Mouse (Mus musculus): ENCODE data around the gene Ccdc85a. TPM values are rescaled to one million over a fixed set of nuclear protein-coding genes. Genes with fewer than 3 reads are reported as not detected.

Ccdc85a gene
- polyA plus RNA-seq, 1 experiment from 2014 or later: 7.3 TPM

- no peak overlapping the region for H3K4me3 ChIP-seq (ENCODE audit: low read length)
- H3K36me3 ChIP-seq (ENCODE audit: control insufficient read depth, insufficient read depth, low read length): no peaks in the 10 kb centered on the region
- H3K27me3 ChIP-seq (ENCODE audit: control insufficient read depth, insufficient read depth, low read depth, low read length): no peaks in the 10 kb centered on the region
- H3K4me1 ChIP-seq (replicated peaks; ENCODE audit: control insufficient read depth, insufficient read depth, low read length): no peaks in the 10 kb centered on the region
- no peak overlapping the region for H3K4me2 ChIP-seq (ENCODE audit: low read depth, low read length)
- H3K9me3 ChIP-seq (ENCODE audit: control insufficient read depth, low read length): no peaks in the 10 kb centered on the region
- no peak overlapping the region for H3K9ac ChIP-seq (ENCODE audit: low read length)
- no peak for ATAC-seq (ENCODE audit: low read depth)
- WGBS: 75% methylated on average over 2 of the region's 2 CpGs
- no peak overlapping the region for H3K27ac ChIP-seq (ENCODE audit: low read length)
Observed at GRCm38 (mm10) chr11:28543429-28543828, 40.7 kb downstream of the Ccdc85a start.

DNA sequence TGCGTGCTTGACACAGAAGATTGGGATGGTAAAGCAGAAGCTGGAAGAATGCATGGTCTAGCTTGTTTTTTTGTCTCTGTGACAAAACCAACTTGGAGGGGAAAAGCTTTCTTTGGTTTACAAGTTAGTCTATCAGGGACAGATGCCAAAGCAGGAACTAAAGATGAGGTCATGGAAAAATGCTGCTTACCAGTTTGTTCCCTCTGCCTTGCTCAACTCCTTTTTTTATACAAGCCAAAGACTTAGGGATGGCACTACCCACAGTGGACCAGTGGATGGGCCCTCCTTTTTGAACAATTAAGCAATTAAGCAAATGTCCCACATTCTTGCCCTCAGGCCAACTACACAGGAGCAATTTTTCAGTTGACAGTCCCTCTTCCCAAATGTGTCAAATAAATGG lies 42.8 kb downstream of the Ccdc85a start:
- no peak overlapping the region for H3K9ac ChIP-seq (ENCODE audit: low read length)
- H3K27ac ChIP-seq (ENCODE audit: low read length): no peak overlapping the region
- H3K27me3 ChIP-seq (ENCODE audit: control insufficient read depth, insufficient read depth, low read depth, low read length): no peaks in the 10 kb centered on the region
- no peaks in the 10 kb centered on the region for H3K9me3 ChIP-seq (ENCODE audit: control insufficient read depth, low read length)
- no peak for ATAC-seq (ENCODE audit: low read depth)
- H3K36me3 ChIP-seq (ENCODE audit: control insufficient read depth, insufficient read depth, low read length): no peaks in the 10 kb centered on the region
- no peaks in the 10 kb centered on the region for H3K4me1 ChIP-seq (replicated peaks; ENCODE audit: control insufficient read depth, insufficient read depth, low read length)
- WGBS: 85% methylated on average over 1 of the region's 1 CpGs
- no peak overlapping the region for H3K4me3 ChIP-seq (ENCODE audit: low read length)
- H3K4me2 ChIP-seq (ENCODE audit: low read depth, low read length): no peak overlapping the region

DNA sequence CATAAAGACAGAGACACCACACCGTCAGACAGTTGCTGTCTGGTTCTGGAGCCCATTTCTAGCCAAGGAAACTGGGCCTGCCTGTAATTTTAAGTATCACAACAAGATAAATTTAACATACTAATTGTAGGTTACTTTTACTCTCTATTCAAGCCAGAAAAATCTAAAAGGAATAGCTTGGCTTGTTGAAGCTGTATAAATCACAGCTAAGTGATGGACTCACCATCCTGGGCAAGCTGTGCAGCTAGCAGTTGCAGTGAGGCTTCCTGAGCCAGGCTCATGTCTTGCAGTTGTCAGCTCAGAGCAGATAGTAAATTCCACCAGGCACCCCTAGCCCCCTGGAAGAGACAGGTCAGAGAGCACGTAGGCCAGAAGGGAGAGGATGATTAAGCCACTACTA lies 50.8 kb downstream of the Ccdc85a start:
- WGBS: 82% methylated on average over 2 of the region's 2 CpGs
- no peak for ATAC-seq (ENCODE audit: low read depth)
- no peak overlapping the region for H3K9ac ChIP-seq (ENCODE audit: low read length)
- H3K27me3 ChIP-seq (ENCODE audit: control insufficient read depth, insufficient read depth, low read depth, low read length): no peaks in the 10 kb centered on the region
- H3K4me1 ChIP-seq (replicated peaks; ENCODE audit: control insufficient read depth, insufficient read depth, low read length): no peaks in the 10 kb centered on the region
- no peaks in the 10 kb centered on the region for H3K9me3 ChIP-seq (ENCODE audit: control insufficient read depth, low read length)
- no peaks in the 10 kb centered on the region for H3K36me3 ChIP-seq (ENCODE audit: control insufficient read depth, insufficient read depth, low read length)
- no peak overlapping the region for H3K27ac ChIP-seq (ENCODE audit: low read length)
- no peak overlapping the region for H3K4me3 ChIP-seq (ENCODE audit: low read length)
- no peak overlapping the region for H3K4me2 ChIP-seq (ENCODE audit: low read depth, low read length)

- no peaks in the 10 kb centered on the region for H3K27me3 ChIP-seq (ENCODE audit: control insufficient read depth, insufficient read depth, low read depth, low read length)
- H3K27ac ChIP-seq (ENCODE audit: low read length): no peak overlapping the region
- 0 out of 2 replicates have a peak, but pooled peaks cover 2% of the 10 kb centered on the region for H3K4me1 ChIP-seq (replicated peaks; ENCODE audit: control insufficient read depth, insufficient read depth, low read length)
- H3K9ac ChIP-seq (ENCODE audit: low read length): no peak overlapping the region
- no peak for ATAC-seq (ENCODE audit: low read depth)
- no peaks in the 10 kb centered on the region for H3K36me3 ChIP-seq (ENCODE audit: control insufficient read depth, insufficient read depth, low read length)
- H3K4me3 ChIP-seq (ENCODE audit: low read length): no peak overlapping the region
- H3K4me2 ChIP-seq (ENCODE audit: low read depth, low read length): no peak overlapping the region
- H3K9me3 ChIP-seq (ENCODE audit: control insufficient read depth, low read length): no peaks in the 10 kb centered on the region; the same call in 1 of the 2 replicates
Observed at GRCm38 (mm10) chr11:28501190-28501589, 82.9 kb downstream of the Ccdc85a start.

- H3K4me3 ChIP-seq (ENCODE audit: low read length): no peak overlapping the region
- no peaks in the 10 kb centered on the region for H3K27me3 ChIP-seq (ENCODE audit: control insufficient read depth, insufficient read depth, low read depth, low read length)
- no peak overlapping the region for H3K9ac ChIP-seq (ENCODE audit: low read length)
- ATAC-seq (ENCODE audit: low read depth): no peak
- H3K9me3 ChIP-seq (ENCODE audit: control insufficient read depth, low read length): no peaks in the 10 kb centered on the region; the same call in 1 of the 2 replicates
- H3K36me3 ChIP-seq (ENCODE audit: control insufficient read depth, insufficient read depth, low read length): no peaks in the 10 kb centered on the region
- 0 out of 2 replicates have a peak, but pooled peaks cover 2% of the 10 kb centered on the region for H3K4me1 ChIP-seq (replicated peaks; ENCODE audit: control insufficient read depth, insufficient read depth, low read length)
- no peak overlapping the region for H3K27ac ChIP-seq (ENCODE audit: low read length)
- H3K4me2 ChIP-seq (ENCODE audit: low read depth, low read length): no peak overlapping the region
Observed at GRCm38 (mm10) chr11:28497034-28497433, 87.1 kb downstream of the Ccdc85a start.

DNA sequence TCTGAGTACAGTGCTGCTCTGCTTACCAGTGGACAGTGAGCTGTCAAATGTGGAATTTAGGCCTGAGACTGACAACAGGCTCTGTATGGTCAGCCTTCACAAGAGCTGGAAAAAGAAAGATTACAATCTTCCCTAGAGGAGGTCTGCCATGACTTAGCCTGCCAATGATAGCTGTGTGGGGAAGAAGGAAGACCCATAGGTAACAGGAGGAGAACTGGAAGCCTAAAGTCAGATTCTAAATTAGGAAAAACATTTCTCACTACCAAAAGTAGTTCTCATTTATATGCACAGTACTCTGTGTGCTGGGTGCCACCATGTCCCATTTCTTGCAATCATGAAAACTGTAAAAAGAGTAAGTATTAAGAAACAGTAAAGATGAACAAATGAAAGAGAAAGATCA lies 90.8 kb downstream of the Ccdc85a start:
- H3K4me3 ChIP-seq (ENCODE audit: low read length): no peak overlapping the region
- no peaks in the 10 kb centered on the region for H3K36me3 ChIP-seq (ENCODE audit: control insufficient read depth, insufficient read depth, low read length)
- no peak overlapping the region for H3K4me2 ChIP-seq (ENCODE audit: low read depth, low read length)
- 0 out of 2 replicates have a peak, but pooled peaks cover 2% of the 10 kb centered on the region for H3K4me1 ChIP-seq (replicated peaks; ENCODE audit: control insufficient read depth, insufficient read depth, low read length)
- no peak overlapping the region for H3K9ac ChIP-seq (ENCODE audit: low read length)
- no peak for ATAC-seq (ENCODE audit: low read depth)
- H3K9me3 ChIP-seq (ENCODE audit: control insufficient read depth, low read length): no peaks in the 10 kb centered on the region; the same call in 1 of the 2 replicates
- H3K27ac ChIP-seq (ENCODE audit: low read length): no peak overlapping the region
- H3K27me3 ChIP-seq (ENCODE audit: control insufficient read depth, insufficient read depth, low read depth, low read length): no peaks in the 10 kb centered on the region

GRCm38 (mm10) chr11:28491330-28491729 lies 92.8 kb downstream of the Ccdc85a start:
- H3K4me3 ChIP-seq (ENCODE audit: low read length): no peak overlapping the region
- H3K27ac ChIP-seq (ENCODE audit: low read length): no peak overlapping the region
- no peak overlapping the region for H3K9ac ChIP-seq (ENCODE audit: low read length)
- no peaks in the 10 kb centered on the region for H3K4me1 ChIP-seq (replicated peaks; ENCODE audit: control insufficient read depth, insufficient read depth, low read length)
- no peak for ATAC-seq (ENCODE audit: low read depth)
- no peaks in the 10 kb centered on the region for H3K27me3 ChIP-seq (ENCODE audit: control insufficient read depth, insufficient read depth, low read depth, low read length)
- no peaks in the 10 kb centered on the region for H3K9me3 ChIP-seq (ENCODE audit: control insufficient read depth, low read length)
- WGBS: 80% methylated on average over 1 of the region's 1 CpGs
- H3K36me3 ChIP-seq (ENCODE audit: control insufficient read depth, insufficient read depth, low read length): no peaks in the 10 kb centered on the region
- no peak overlapping the region for H3K4me2 ChIP-seq (ENCODE audit: low read depth, low read length)

- Histone ChIP-seq H3K27ac (ENCODE audit: low read length) (no peak overlapping the region), H3K9ac (ENCODE audit: low read length) (no peak overlapping the region), H3K36me3 (ENCODE audit: control insufficient read depth, insufficient read depth, low read length) (no peaks in the 10 kb centered on the region), H3K27me3 (ENCODE audit: control insufficient read depth, insufficient read depth, low read depth, low read length) (no peaks in the 10 kb centered on the region), H3K4me3 (ENCODE audit: low read length) (no peak overlapping the region), H3K4me1 (replicated peaks; ENCODE audit: control insufficient read depth, insufficient read depth, low read length) (no peaks in the 10 kb centered on the region), H3K9me3 (ENCODE audit: control insufficient read depth, low read length) (no peaks in the 10 kb centered on the region), H3K4me2 (ENCODE audit: low read depth, low read length) (no peak overlapping the region)
- 55% methylated on average over 4 of the region's 4 CpGs for WGBS
- no peak for ATAC-seq (ENCODE audit: low read depth)
Observed at GRCm38 (mm10) chr11:28484083-28484729, 99.9 kb downstream of the Ccdc85a start.

- Histone ChIP-seq H3K4me3 (ENCODE audit: low read length) (no peak overlapping the region), H3K4me2 (ENCODE audit: low read depth, low read length) (no peak overlapping the region), H3K27ac (ENCODE audit: low read length) (no peak overlapping the region), H3K36me3 (ENCODE audit: control insufficient read depth, insufficient read depth, low read length) (no peaks in the 10 kb centered on the region), H3K9ac (ENCODE audit: low read length) (no peak overlapping the region), H3K9me3 (ENCODE audit: control insufficient read depth, low read length) (no peaks in the 10 kb centered on the region), H3K4me1 (replicated peaks; ENCODE audit: control insufficient read depth, insufficient read depth, low read length) (no peaks in the 10 kb centered on the region), H3K27me3 (ENCODE audit: control insufficient read depth, insufficient read depth, low read depth, low read length) (no peaks in the 10 kb centered on the region)
- WGBS: 83% methylated on average over 1 of the region's 1 CpGs
- no peak for ATAC-seq (ENCODE audit: low read depth)
Observed at GRCm38 (mm10) chr11:28477088-28477487, 107.0 kb downstream of the Ccdc85a start.

DNA sequence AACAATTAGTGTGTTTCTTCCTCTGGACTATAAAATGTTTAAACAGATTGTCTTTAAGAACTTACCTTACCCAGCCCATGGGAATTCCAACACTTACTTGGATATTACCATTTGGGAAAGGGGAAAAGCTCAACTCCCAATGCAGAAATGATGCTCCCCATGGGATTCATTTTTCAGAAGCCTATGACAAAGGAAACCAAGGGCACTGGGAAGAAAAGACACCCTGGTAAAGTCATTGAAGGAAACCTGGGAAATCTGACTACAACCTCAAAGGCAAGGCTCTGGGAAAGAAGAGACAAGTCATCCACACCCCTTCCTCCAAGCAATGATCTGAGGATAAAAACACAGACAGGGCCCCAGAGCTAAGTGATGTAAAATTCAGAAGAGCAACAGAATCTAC lies 118.4 kb downstream of the Ccdc85a start:
- H3K9ac ChIP-seq (ENCODE audit: low read length): no peak overlapping the region
- no peak overlapping the region for H3K27ac ChIP-seq (ENCODE audit: low read length)
- no peak for ATAC-seq (ENCODE audit: low read depth)
- H3K4me2 ChIP-seq (ENCODE audit: low read depth, low read length): no peak overlapping the region
- H3K27me3 ChIP-seq (ENCODE audit: control insufficient read depth, insufficient read depth, low read depth, low read length): no peaks in the 10 kb centered on the region
- no peaks in the 10 kb centered on the region for H3K4me1 ChIP-seq (replicated peaks; ENCODE audit: control insufficient read depth, insufficient read depth, low read length)
- no peaks in the 10 kb centered on the region for H3K36me3 ChIP-seq (ENCODE audit: control insufficient read depth, insufficient read depth, low read length)
- no peak overlapping the region for H3K4me3 ChIP-seq (ENCODE audit: low read length)
- no peaks in the 10 kb centered on the region for H3K9me3 ChIP-seq (ENCODE audit: control insufficient read depth, low read length)
